Mouse (Mus musculus) neutrophil, adult 5-6 weeks (primary cell): Measurements from ENCODE around the gene Fam222b. TPM values are rescaled to one million over a fixed set of nuclear protein-coding genes. Genes with fewer than 3 reads are reported as not detected.
"Not testable (repeated sequence)": the region's sequence is repeated elsewhere in the genome, so short reads cannot be mapped to it uniquely, and the experiment has no call there.

Experiments used
- ATAC-seq: fragments of 151-379, 151-347 bp; 2 replicates; pipeline ENCODE4 v1.8.0; 2017; ENCODE audit warnings: mild to moderate bottlenecking, moderate TSS enrichment; ENCODE audit not compliant: insufficient number of reproducible peaks, poor library complexity, low FRiP score, severe bottlenecking; ENCODE audit errors: extremely low read depth
- total RNA-seq: library from RNA; stranded (forward); fragments of 200-1000 nt; gene quantifications from 2 replicates; pipeline ENCODE4 v1.2.3, GENCODE M21; 2017

Gene Fam222b
- 9.5 and 9.6 TPM in 2 replicates for total RNA-seq

DNA sequence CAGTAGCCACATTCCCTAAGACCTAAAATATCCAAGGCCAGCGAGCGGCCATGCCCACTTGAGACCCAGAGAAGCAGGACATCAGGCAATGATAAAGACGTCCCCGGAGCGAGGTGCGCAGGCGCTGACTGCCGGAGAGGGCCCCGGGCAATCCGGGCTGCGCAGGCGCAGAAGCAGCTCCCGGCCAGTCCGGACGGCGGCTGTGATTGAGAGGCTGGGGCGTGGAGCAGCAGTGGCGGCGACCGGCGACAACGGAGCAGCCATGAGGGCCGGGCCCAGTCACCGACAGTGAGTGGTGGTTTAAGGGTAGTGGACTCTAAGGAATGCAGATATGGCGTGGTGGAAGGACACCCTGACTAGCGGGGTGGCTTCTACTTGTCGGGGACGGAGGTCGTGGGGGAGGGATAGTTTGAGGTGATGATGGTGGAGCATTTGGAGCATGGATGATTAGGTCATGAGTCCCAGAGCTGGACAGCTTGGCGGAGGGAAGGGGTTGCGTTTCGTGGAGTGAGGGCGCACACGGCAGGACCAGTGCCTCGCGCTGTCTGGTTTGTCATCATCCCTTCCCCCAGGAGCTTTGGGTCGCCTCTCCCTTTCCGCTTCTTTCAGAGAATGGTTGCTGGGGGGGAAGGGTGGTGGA is at the start of gene Fam222b:
TSS of gene Fam222b (plus strand) at position 157 of the 640 bp plus-strand sequence.
- ATAC-seq, result peak; percentile 83

DNA sequence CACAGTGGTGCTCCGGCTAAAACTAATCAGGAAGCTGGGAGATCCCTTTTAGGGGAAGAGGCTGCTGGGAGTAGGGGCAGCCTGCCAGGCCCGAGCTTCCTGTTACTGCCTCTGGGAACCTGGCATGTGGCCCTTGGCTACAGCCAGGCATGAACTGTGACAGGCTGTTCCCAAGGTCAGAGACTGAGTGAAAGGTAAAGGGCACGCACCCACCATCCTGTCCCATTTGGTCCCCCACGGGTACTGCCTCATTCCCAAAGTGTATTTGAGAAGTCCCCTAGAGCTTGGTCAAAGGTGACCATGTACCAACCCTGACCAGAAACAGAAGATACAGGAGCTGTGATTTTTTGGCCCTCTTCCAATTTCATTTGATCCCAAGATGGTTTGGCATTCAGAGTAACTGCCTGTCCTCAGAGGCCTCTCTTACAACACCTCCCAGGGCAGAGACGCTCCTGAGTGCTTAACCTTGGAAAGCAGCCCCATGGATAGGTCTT is 49.7 kb upstream of the Fam222b start:
- no peak for ATAC-seq

DNA sequence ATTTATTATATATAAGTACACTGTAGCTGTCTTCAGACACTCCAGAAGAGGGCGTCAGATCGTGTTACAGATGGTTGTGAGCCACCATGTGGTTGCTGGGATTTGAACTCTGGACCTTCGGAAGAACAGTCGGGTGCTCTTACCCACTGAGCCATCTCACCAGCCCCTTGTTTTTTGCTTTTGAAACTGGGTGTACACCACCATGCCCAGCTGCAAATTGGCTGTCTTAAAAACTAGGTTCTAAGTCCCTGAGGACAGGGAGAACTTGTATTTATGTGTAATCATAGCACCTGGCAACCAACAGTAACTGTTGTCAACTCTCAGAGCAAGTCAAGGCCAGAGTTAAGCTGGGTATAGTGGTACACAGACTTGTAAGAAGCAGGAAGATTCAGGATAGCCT is 45.8 kb upstream of the Fam222b start:
- ATAC-seq, result not testable (repeated sequence)

DNA sequence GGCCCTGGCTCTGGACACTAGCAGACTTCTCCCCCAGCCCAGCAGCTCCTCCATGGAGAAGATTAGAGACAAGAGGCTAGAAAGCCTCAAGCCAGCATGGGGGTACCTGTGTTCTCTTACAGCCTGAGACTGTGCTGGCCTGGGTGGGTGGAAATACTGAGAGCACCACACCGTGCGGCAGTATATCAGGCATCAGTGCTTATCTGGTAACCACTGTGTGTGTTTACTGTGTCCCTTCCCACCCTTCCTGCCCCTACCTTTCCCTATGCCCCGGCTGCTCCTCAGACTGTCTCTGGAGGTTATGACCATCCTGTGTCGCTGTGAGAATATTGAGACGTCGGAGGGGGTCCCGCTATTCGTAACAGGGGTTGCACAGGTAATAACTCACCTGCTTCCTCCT is 41.4 kb upstream of the Fam222b start:
- no peak for ATAC-seq

DNA sequence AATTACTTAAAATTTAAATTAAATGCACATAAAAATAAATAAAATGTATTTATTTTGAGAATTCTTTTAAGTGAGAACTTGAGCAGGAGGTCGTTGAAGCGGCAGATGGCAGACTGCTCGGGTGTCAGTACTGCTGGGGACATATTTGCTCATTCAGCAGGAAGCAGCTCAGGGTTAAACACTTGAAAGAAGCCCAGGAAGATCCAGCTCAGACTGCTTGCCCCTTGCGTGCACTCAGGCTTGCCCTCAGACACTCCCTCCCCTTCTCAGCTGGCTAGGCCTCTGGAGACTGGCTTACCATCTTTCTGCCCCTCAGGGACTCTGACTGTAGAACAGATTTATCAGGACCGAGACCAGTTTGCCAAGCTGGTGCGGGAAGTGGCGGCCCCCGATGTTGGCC is 37.5 kb upstream of the Fam222b start:
- ATAC-seq, result no peak

DNA sequence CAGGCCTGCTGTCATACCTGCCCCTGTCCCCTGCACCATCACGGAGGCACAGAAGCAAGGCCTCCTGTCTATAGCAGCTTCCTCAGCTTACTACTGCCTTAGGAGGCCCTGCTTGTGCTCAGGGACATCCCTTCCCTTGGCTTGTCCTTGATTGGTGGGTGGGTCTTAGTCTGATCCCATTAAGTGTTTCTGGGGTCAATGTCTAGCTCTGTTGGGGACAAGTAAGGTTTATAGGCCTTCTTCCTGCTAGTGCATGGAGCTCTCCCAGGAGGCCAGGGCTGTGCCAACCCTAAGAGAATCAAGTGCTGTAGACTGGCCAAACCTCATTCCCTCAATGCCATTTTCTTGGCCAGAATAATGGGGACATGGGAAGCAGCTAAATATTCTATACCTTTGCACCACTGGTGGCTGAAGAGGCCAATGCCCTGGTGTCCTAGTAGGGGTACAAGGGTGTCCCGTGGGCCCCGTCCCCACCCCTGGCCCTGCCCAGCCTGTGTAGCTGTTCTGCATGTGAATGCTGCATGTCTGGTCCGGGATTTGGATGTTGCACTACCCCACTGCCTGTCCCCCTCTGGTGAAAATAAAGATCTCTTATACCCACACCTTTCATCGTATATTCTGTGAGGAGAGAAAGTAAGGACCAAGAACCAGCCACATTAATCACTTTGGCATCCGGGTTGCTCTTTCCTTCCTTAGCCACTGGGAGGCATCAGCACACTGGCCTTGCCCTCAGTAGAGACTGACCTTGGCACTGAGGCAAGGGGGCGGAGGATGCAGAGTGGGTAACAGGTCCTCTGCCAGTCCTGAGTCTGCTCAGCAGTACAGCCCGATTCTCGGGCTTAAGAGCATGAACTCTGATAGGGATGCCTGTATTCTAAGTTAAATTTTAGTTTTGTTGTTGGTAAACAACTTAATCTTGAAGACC is 34.4 kb upstream of the Fam222b start:
- peak; percentile 71; the same call in 1 of the 2 replicates for ATAC-seq

DNA sequence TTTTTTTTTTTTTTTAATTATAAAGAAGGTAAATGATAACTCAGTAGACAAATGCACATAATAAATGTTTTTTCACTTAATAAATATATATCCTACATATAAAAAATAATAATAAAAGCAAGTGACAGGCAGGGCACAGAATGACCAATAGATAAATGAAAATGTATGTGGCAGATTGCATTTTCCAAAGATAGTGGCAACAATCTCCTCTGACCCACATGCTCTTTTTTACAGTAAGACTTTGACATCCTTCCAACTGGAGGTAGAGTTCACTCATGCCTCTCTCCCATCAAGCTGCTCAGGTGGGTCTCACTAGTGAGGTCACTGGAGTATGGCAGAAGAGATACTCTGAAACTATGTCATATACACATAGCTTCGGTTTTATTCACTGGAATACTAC is 31.9 kb upstream of the Fam222b start:
- no peak for ATAC-seq

DNA sequence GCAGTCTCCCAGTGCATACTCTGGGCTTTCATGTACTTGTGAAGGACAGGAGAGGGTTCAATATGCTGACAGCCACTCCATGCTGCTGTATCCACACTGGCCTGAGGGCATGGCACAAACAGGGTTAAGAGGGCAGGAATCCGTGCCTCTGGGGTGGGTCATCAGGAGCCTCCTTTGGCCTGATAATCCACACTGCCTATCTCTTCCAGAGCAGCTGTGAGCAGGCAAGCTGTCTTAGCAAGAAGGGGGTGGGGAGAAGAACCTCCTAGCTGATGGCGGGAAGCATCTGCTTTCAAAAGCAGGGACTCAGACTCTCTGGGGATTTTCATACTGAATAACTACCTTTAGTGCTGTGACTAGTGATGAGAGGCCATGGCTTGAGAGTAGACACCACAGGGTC is 28.6 kb upstream of the Fam222b start:
- ATAC-seq, result no peak

DNA sequence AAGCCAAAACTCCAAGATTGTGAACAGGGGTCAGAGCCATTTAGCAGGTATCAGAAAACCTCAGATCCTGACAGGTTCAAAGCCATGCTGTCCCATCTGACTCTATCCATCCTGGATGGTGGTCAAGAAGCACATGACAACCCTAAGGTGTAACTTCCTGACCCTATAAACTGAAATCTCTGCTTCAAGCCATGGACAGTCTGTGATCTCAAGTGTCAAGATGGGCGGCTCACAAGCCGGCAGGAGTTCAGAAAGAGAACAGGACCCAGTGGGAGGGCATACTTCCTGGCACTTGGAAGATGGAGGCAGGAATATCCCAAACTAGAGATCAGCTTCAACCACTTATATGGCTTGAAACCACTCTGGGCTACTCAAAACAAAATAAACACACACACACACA is 27.8 kb upstream of the Fam222b start:
- ATAC-seq, result no peak

DNA sequence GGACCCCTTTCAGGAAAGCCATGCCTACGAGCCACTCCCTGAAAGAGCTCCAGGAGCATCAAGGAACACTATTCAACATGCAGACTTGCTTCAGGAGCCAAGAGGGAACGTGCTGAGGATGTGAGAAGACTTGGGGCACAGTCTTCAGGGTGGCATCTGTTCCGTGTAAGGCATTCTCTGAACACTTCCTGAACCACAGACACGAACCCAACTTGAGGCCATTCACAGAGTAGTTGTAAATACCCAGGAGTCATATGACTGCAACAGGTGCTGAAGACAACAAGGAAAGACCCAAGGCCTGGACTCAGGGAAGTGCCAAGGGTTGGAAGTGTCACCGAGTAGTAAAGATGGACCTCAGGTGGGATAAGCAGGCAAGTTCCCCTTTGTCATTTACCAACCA is 26.9 kb upstream of the Fam222b start:
- ATAC-seq, result no peak

DNA sequence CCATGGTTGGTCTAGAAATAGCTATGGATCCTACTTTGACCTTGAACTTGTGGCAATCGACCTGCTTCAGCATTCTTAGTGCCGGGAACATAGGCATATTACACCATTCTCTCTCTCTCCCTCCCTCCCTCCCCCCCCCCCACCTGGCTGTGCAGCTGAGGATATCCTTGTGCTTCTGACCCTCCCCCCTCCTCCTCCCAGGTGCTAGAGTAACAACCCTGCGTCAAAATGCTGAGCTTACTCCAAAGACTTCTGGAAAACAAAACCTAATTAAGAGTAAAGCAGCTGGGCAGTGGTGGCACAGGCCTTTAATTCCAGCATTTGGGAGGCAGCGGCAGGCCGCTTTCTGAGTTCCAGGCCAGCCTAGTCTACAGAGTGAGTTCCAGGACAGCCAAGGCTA is 25.3 kb upstream of the Fam222b start:
- no peak for ATAC-seq

DNA sequence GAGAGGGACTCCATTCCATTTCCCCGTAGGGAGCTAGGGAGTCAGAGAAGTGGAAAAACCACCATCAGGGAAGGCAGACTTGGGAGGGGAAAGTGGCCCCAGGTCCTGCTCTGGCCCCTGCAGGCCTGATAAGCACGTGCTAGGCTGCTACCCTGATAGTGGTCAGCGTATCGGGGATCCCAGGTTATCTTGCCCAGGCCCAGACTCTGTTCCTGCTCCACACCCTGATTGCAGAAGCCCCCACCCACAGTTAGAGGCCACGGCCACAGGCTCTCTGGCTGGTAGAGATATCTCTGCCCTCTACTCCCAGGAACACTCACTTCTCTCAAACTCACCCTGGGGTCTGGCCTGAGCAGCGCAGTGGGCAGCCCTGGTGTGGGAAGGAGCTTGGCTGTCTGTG is 24.8 kb upstream of the Fam222b start:
- ATAC-seq, result no peak

DNA sequence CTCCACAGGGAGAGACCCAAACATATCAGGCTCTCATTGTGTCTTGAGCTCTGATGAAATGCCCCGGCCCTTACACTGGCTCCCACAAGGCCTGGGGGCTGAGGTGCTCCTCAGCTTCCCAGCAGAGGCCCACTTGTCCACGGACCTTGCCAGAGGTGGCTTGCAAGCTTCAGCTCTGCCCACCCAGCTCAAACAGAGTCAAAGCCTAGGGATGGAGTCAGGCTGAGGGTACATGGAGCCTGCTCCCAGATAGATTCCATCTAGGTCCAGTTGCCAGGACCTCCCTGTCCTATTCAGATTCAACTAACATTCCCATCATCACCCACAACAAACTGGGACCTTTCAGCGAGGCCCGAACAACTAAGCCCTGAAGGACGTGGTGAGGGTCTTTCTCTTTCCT is 22.5 kb upstream of the Fam222b start:
- no peak for ATAC-seq

DNA sequence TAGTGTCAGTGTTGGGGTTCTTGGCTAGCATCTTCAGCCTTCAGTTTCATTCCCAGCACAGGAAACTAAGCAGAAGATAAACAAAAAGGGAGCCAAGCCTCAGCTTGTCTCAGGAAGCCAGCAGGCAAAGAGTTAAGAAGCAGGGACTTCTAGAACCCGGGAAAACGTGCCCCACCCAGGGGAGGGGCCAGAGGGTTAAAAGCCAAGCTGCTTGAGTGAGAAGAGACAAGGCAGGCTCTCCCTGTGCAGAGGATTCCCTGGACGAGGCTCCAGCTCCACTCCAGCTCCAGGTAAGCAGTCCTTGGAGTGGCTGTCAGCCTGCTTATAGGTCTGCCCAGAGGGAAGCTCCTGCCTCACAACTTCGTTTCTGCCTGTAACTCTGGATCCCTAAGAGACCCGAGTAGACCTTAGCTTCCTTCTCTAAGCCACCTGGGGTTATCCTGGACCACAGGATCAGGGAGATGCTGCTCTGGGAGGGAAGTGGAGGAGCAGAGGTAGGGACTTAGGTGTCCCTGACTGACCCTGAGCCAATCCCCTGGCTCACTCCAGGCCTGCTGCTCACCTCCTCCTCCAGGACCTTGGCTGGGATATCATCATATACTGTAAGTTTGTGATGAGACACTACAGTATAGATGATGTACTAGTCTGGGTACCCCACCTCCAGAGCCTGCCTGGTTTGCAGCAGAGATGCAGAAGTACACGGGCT is 21.9 kb upstream of the Fam222b start:
- no peak for ATAC-seq

DNA sequence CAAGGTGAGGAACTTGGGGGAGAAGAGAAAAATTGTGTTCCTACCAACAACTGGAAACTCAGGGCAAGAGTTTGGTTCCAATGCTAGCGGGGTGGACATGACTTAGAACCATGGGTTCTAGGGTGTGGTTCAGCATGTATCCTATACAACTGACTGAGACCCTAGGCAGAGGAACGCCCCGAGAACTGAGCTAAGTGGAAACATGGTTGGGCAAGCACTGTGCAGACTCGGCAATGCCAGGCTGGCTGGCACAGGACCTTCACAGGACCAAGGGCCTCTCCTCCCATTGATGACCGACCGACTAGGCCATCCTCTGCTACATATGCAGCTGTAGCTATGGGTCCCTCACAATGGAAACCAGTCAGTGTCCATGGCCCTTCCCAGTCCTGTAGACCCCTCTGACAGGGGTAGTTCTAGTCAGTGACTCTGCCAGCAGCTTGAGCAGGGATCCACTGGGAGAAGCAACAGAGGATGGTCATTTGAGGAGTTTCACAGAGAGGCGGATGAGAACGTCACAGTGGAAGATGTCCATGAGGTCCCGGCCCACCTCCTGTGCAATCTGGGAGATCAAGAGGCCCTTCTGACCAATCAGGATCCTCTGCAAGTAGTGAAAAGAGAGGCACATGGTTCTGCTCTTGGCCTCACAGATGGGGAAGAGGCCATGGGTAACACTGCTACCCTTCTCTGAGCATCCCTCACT is 20.7 kb upstream of the Fam222b start:
- no peak for ATAC-seq

DNA sequence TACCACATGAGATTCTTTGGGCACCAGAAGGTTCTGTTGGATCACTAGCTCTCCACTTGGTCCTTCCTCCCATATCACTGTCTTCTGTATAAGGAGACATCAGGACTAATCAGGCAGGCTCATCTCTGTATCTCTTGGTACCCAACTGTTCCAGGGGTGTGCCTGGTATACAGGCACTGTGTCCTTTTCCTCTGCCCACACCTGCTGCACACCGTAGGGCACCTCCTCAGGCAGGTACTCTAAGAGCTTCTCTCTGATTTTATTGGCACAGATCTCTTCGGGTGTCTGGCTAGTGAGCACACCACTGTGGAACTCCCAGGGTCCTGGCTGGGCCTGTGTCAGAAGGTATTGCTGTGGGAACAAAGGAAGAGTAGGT is 20.2 kb upstream of the Fam222b start:
- no peak for ATAC-seq

DNA sequence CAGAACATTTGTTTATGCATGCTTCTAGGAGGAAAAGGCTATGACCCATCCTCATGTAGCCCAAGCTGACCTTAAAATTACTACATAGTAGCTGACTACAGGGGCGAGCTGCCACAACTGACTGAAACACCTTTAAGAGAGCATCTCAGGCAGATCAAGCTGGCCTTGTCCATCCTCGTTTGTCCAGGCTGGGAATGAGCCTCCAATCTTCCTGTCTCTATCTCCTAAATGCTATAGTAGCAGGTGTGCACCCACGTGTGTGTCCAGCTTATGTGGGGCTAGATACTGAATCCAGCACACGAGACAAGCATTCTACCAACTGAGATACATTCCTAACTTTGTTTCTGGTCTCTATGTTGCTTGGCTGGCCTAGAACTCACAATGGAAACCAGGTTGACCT is 19.8 kb upstream of the Fam222b start:
- no peak for ATAC-seq

DNA sequence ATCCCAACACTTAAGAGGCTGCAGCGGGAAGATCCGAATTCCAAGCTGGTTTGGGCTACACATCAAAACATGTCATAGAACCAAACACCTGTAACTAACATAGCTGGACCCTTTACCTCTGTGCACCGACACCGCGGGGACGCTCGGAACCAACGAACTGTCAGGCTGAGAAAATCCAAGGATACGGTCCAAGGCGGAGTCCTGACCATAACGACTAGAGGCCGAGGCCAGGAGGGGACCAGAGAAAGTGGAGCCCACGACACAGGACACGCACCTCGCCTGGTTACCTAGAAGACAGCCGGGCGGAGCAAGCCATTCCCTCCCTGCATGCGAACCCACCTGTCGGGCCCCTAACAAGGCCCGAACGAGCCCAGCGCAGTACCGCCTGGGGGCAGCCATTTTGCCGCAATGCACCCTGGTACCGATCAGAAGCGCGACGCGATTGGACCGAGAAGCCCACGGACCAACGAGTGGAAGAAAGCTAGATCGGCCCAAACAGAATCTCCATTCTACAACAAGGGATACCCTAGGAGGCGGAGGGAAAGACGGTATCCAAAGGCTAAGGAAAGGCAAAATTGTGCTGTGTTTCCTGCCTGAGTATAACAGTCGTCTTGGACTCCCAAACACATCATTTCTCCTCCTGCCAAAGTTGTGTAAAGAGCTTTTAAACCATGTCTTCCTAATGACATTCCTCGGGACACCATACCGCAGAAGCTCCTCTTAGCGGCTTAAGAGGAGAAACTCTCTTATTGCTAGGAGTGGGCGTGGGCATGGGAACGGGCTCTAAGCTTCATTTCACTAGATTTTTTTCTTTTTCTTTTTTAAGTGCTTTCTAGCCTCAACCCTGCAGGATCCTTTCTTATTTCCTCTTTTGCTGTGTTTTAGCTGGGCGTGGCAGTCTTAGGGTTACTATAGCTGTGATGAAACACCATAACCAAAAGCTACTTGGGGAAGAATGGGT is 14.2 kb upstream of the Fam222b start, which contains the start of gene Eral1:
TSS of gene Eral1 (minus strand) at position 423 of the 961 bp plus-strand sequence.
- ATAC-seq, result peak; percentile 92
